Mouse (Mus musculus) lung, embryonic 16.5 days (tissue): ENCODE data around the gene Dld. TPM values are rescaled to one million over a fixed set of nuclear protein-coding genes. Genes with fewer than 3 reads are reported as not detected.

Source experiments
- ATAC-seq: fragments of 200-750 bp; cut with Nextera tagmentation; 2 replicates; pipeline ENCODE4 v1.8.0; 2017; ENCODE audit warnings: low read depth, mild to moderate bottlenecking, moderate library complexity
- H3K27ac ChIP-seq: fragments of 300-500 bp; sonication (generic); 2 replicates; pipeline ENCODE4 v1.5.1; 2014; ENCODE audit warnings: mild to moderate bottlenecking, control low read depth, low read length
- H3K27me3 ChIP-seq: fragments of 300-500 bp; sonication (generic); 2 replicates; pipeline ENCODE4 v1.6.1; 2014; ENCODE audit warnings: low read depth, low read length, mixed read lengths; ENCODE audit not compliant: control insufficient read depth, insufficient read depth
- H3K36me3 ChIP-seq: fragments of 300-500 bp; sonication (generic); 2 replicates; pipeline ENCODE4 v1.6.1; 2014; ENCODE audit warnings: low read length; ENCODE audit not compliant: control insufficient read depth, insufficient read depth
- H3K4me1 ChIP-seq: fragments of 300-500 bp; sonication (generic); replicated peaks from 2 replicates; pipeline ENCODE4 v1.6.1; 2014; ENCODE audit warnings: low read length, mixed read lengths; ENCODE audit not compliant: control insufficient read depth, insufficient read depth
- H3K4me2 ChIP-seq: fragments of 300-500 bp; sonication (generic); 2 replicates; pipeline ENCODE4 v1.6.1; 2014; ENCODE audit warnings: low read depth, low read length, control low read depth
- H3K4me3 ChIP-seq: fragments of 300-500 bp; sonication (generic); 2 replicates; pipeline ENCODE4 v1.5.1; 2014; ENCODE audit warnings: mild to moderate bottlenecking, low read length, control low read depth
- H3K9ac ChIP-seq: fragments of 300-500 bp; sonication (generic); 2 replicates; pipeline ENCODE4 v1.6.1; 2014; ENCODE audit warnings: low read length, control low read depth
- H3K9me3 ChIP-seq: fragments of 300-500 bp; sonication (generic); 2 replicates; pipeline ENCODE4 v1.6.1; 2016; ENCODE audit warnings: low read length; ENCODE audit not compliant: control insufficient read depth
- WGBS: fragments of 180-500 bp; shearing (Covaris S2); extraction: QIAGEN DNeasy Blood & Tissue Kit; methylation state at CpG from one replicate; pipeline ENCODE4 v1.1.7; 2014; 5-methylcytosine and 5-hydroxymethylcytosine counted together
- polyA plus RNA-seq: library from polyadenylated mRNA; unstranded; fragments of >200 nt; fragmentation: Nextera tagmentation; extraction: Ambion mirVana; gene quantifications from 2 replicates; pipeline ENCODE4 v1.2.1, GENCODE M21; 2015

Dld gene
- polyA plus RNA-seq, 1 experiment from 2014 or later: 121 TPM

GRCm38 (mm10) chr12:31313136-31313535, 38.1 kb downstream of the Dld start:
- H3K27ac ChIP-seq: no peak overlapping the region
- H3K36me3 ChIP-seq: peaks cover 79% of the 10 kb centered on the region
- H3K9ac ChIP-seq: no peak overlapping the region
- ATAC-seq: no peak
- no peaks in the 10 kb centered on the region for H3K4me1 ChIP-seq
- H3K9me3 ChIP-seq: no peaks in the 10 kb centered on the region
- WGBS: 90% methylated on average over 4 of the region's 4 CpGs
- H3K27me3 ChIP-seq: no peaks in the 10 kb centered on the region
- H3K4me3 ChIP-seq: no peak overlapping the region
- no peak overlapping the region for H3K4me2 ChIP-seq

GRCm38 (mm10) chr12:31312281-31312680, 39.0 kb downstream of the Dld start:
- H3K4me1 ChIP-seq: no peaks in the 10 kb centered on the region
- no peak overlapping the region for H3K9ac ChIP-seq
- peaks cover 83% of the 10 kb centered on the region for H3K36me3 ChIP-seq
- WGBS: 82% methylated on average over 5 of the region's 5 CpGs
- no peaks in the 10 kb centered on the region for H3K9me3 ChIP-seq
- no peak overlapping the region for H3K4me2 ChIP-seq
- ATAC-seq: no peak
- no peak overlapping the region for H3K27ac ChIP-seq
- no peaks in the 10 kb centered on the region for H3K27me3 ChIP-seq
- H3K4me3 ChIP-seq: no peak overlapping the region

GRCm38 (mm10) chr12:31311671-31312265, 39.5 kb downstream of the Dld start:
- peaks cover 84% of the 10 kb centered on the region for H3K36me3 ChIP-seq

GRCm38 (mm10) chr12:31310687-31311086, 40.6 kb downstream of the Dld start:
- no peaks in the 10 kb centered on the region for H3K27me3 ChIP-seq
- no peak overlapping the region for H3K9ac ChIP-seq
- WGBS: 82% methylated on average over 9 of the region's 9 CpGs
- peaks cover 84% of the 10 kb centered on the region for H3K36me3 ChIP-seq
- no peak for ATAC-seq
- H3K27ac ChIP-seq: no peak overlapping the region
- no peaks in the 10 kb centered on the region; the same call in 1 of the 2 replicates for H3K4me1 ChIP-seq
- no peak overlapping the region for H3K4me3 ChIP-seq
- no peaks in the 10 kb centered on the region for H3K9me3 ChIP-seq
- no peak overlapping the region for H3K4me2 ChIP-seq

More at GRCm38 (mm10) chr12:31311671-31312265, 39.5 kb downstream of the Dld start:
- Histone ChIP-seq H3K27ac (no peak overlapping the region), H3K4me3 (no peak overlapping the region), H3K9me3 (no peaks in the 10 kb centered on the region), H3K9ac (no peak overlapping the region), H3K4me1 (no peaks in the 10 kb centered on the region), H3K4me2 (no peak overlapping the region), H3K27me3 (no peaks in the 10 kb centered on the region)
- 80% methylated on average over 9 of the region's 9 CpGs for WGBS
- no peak for ATAC-seq

GRCm38 (mm10) chr12:31307756-31308155, 43.5 kb downstream of the Dld start:
- no peak overlapping the region for H3K4me3 ChIP-seq
- H3K4me1 ChIP-seq: no peaks in the 10 kb centered on the region; the same call in 1 of the 2 replicates
- no peak for ATAC-seq
- no peak overlapping the region for H3K27ac ChIP-seq
- H3K36me3 ChIP-seq: peaks cover 72% of the 10 kb centered on the region
- no peak overlapping the region for H3K4me2 ChIP-seq
- no peak overlapping the region for H3K9ac ChIP-seq
- H3K27me3 ChIP-seq: no peaks in the 10 kb centered on the region
- 92% methylated on average over 8 of the region's 8 CpGs for WGBS
- no peaks in the 10 kb centered on the region for H3K9me3 ChIP-seq

- Histone ChIP-seq H3K9ac (no peak overlapping the region), H3K36me3 (peaks cover 70% of the 10 kb centered on the region), H3K27me3 (no peaks in the 10 kb centered on the region), H3K9me3 (no peaks in the 10 kb centered on the region), H3K4me3 (no peak overlapping the region), H3K4me1 (no peaks in the 10 kb centered on the region; the same call in 1 of the 2 replicates), H3K4me2 (no peak overlapping the region), H3K27ac (no peak overlapping the region)
- 90% methylated on average over 8 of the region's 8 CpGs for WGBS
- ATAC-seq: no peak
Observed at GRCm38 (mm10) chr12:31307011-31307410, 44.2 kb downstream of the Dld start.

GRCm38 (mm10) chr12:31306075-31306675, 45.1 kb downstream of the Dld start:
- Histone ChIP-seq H3K27ac (no peak overlapping the region), H3K9me3 (no peaks in the 10 kb centered on the region), H3K9ac (no peak overlapping the region), H3K4me1 (no peaks in the 10 kb centered on the region; the same call in 1 of the 2 replicates), H3K36me3 (peaks cover 68% of the 10 kb centered on the region), H3K4me2 (no peak overlapping the region), H3K4me3 (no peak overlapping the region), H3K27me3 (no peaks in the 10 kb centered on the region)
- no peak for ATAC-seq
- WGBS: 54% methylated on average over 5 of the region's 5 CpGs

- no peak overlapping the region for H3K4me2 ChIP-seq
- no peaks in the 10 kb centered on the region for H3K27me3 ChIP-seq
- H3K27ac ChIP-seq: no peak overlapping the region
- no peaks in the 10 kb centered on the region for H3K9me3 ChIP-seq
- ATAC-seq: no peak
- no peak overlapping the region for H3K9ac ChIP-seq
- WGBS: 81% methylated on average over 16 of the region's 16 CpGs
- H3K4me3 ChIP-seq: no peak overlapping the region
- no peaks in the 10 kb centered on the region; the same call in 1 of the 2 replicates for H3K4me1 ChIP-seq
- H3K36me3 ChIP-seq: peaks cover 73% of the 10 kb centered on the region
Observed at GRCm38 (mm10) chr12:31302766-31303511, 48.3 kb downstream of the Dld start.

GRCm38 (mm10) chr12:31302266-31302665, 49.0 kb downstream of the Dld start:
- Histone ChIP-seq H3K27ac (no peak overlapping the region), H3K36me3 (peaks cover 69% of the 10 kb centered on the region), H3K4me3 (no peak overlapping the region), H3K4me2 (no peak overlapping the region), H3K27me3 (no peaks in the 10 kb centered on the region), H3K4me1 (no peaks in the 10 kb centered on the region; the same call in 1 of the 2 replicates), H3K9me3 (no peaks in the 10 kb centered on the region), H3K9ac (no peak overlapping the region)
- ATAC-seq: no peak
- 64% methylated on average over 5 of the region's 5 CpGs for whole genome bisulfite sequencing
